Mouse (Mus musculus): Measurements from ENCODE around the gene Kctd17.

GRCm38 (mm10) chr15:78383450-78384219, 44.7 kb upstream of the Kctd17 start:
- TF ChIP-seq EP300 (IDR thresholded peaks at IDR 0.05) (no peak), CTCF (IDR thresholded peaks at IDR 0.05) (no peak)
